Mouse (Mus musculus): ENCODE results near the gene Napepld. TPM values are rescaled to one million over a fixed set of nuclear protein-coding genes. Genes with fewer than 3 reads are reported as not detected.
A peak's percentile ranks its signal among the peaks of the same experiment; 100 is the strongest.

Gene Napepld
- polyA plus RNA-seq, 1 experiment from 2014 or later = 8.8 TPM

DNA sequence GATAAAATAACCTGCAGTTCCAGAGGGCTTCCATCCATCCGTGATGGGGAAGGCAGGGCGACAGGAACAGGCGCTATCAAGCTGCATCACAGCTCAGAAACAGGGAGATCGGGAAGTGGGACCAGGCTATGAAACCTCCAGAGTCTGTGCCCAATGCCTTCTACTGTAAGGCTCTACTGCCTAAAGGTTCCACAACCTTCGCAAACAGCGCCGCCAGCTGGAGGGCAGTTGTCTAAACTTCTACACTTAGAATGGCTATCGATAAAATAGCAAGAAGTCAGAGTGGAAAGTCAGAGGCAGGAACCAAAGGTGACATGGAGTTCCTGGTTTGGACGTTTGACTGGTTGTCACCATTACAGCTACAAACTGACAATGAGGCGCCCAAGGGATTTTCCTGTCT is 34.4 kb upstream of the Napepld start:
- H3K27me3 ChIP-seq (ENCODE audit: control insufficient read depth, insufficient read depth, low read length) = no peaks in the 10 kb centered on the region
- H3K27ac ChIP-seq (ENCODE audit: low read depth, low read length) = no peak overlapping the region
- ATAC-seq (ENCODE audit: insufficient read depth, low FRiP score, low TSS enrichment) = no peak
- no peak overlapping the region for H3K9ac ChIP-seq (ENCODE audit: low read length)
- H3K9me3 ChIP-seq (ENCODE audit: control insufficient read depth, low read length) = no peaks in the 10 kb centered on the region
- H3K36me3 ChIP-seq (ENCODE audit: control insufficient read depth, insufficient read depth, low read length) = no peaks in the 10 kb centered on the region
- peak; percentile 74 for DNase-seq (ENCODE audit: low spot score)
- H3K4me3 ChIP-seq (ENCODE audit: low read depth, low read length) = no peak overlapping the region
- 37% methylated on average over 10 of the region's 10 CpGs for WGBS
- H3K4me2 ChIP-seq (ENCODE audit: low read depth) = no peak overlapping the region
- H3K4me1 ChIP-seq (ENCODE audit: control insufficient read depth, insufficient read depth, low read length) = peaks cover 6% of the 10 kb centered on the region

DNA sequence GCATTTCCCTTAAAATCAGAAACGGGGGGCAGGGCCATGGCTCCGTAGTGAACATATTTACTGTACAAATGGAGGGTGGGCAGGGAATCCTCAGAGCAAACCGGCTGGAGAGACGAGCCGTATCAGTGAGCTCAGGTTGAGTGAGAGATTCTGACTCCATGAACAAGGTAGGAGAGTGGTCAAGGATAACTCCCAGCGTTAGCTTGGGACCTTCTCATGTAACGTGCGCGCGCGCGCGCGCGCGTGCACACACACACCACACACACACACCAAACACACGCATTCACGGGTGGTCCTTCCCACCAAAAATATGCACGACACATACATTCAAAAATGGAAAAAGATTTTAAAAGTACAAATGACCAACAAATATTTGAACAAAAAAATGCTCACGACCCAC is 33.9 kb upstream of the Napepld start:
- ATAC-seq (ENCODE audit: insufficient read depth, low FRiP score, low TSS enrichment) (no peak), DNase-seq (ENCODE audit: low spot score) (no peak)
- H3K36me3 ChIP-seq (ENCODE audit: control insufficient read depth, insufficient read depth, low read length) = no peaks in the 10 kb centered on the region
- 70% methylated on average over 20 of the region's 20 CpGs for WGBS
- no peak overlapping the region for H3K4me2 ChIP-seq (ENCODE audit: low read depth)
- no peaks in the 10 kb centered on the region for H3K27me3 ChIP-seq (ENCODE audit: control insufficient read depth, insufficient read depth, low read length)
- H3K9me3 ChIP-seq (ENCODE audit: control insufficient read depth, low read length) = no peaks in the 10 kb centered on the region
- peaks cover 6% of the 10 kb centered on the region for H3K4me1 ChIP-seq (ENCODE audit: control insufficient read depth, insufficient read depth, low read length)
- H3K27ac ChIP-seq (ENCODE audit: low read depth, low read length) = no peak overlapping the region
- H3K9ac ChIP-seq (ENCODE audit: low read length) = no peak overlapping the region
- H3K4me3 ChIP-seq (ENCODE audit: low read depth, low read length) = no peak overlapping the region

DNA sequence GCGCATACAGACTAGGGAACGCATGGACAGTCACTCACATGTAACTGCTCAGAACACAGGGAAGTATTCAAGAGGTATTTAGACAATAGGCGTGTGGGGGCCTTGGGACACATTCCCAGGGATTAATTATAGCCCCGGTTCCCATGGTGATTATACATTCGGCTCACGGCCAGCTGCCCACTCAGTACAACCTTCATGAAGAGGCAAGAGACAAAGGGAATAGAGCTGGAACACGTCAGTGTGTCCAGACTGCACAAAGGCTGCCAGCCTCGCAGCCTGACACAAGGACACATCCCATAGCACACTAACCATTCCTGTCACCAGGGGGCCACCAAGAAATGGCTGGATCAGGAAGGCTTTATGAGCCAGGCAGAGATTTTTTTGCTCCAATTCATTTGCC is 31.7 kb upstream of the Napepld start:
- Histone ChIP-seq H3K4me3 (ENCODE audit: low read depth, low read length) (no peak overlapping the region), H3K4me1 (ENCODE audit: control insufficient read depth, insufficient read depth, low read length) (peaks cover 4% of the 10 kb centered on the region), H3K4me2 (ENCODE audit: low read depth) (no peak overlapping the region), H3K27ac (ENCODE audit: low read depth, low read length) (peak overlapping the region; percentile 85), H3K9ac (ENCODE audit: low read length) (no peak overlapping the region), H3K36me3 (ENCODE audit: control insufficient read depth, insufficient read depth, low read length) (no peaks in the 10 kb centered on the region), H3K9me3 (ENCODE audit: control insufficient read depth, low read length) (no peaks in the 10 kb centered on the region), H3K27me3 (ENCODE audit: control insufficient read depth, insufficient read depth, low read length) (no peaks in the 10 kb centered on the region)
- ATAC-seq (ENCODE audit: insufficient read depth, low FRiP score, low TSS enrichment) (peak; percentile 94), DNase-seq (ENCODE audit: low spot score) (peak; percentile 85)
- 32% methylated on average over 8 of the region's 8 CpGs for WGBS

- Histone ChIP-seq H3K4me3 (ENCODE audit: low read depth, low read length) (no peak overlapping the region), H3K36me3 (ENCODE audit: control insufficient read depth, insufficient read depth, low read length) (no peaks in the 10 kb centered on the region), H3K9me3 (ENCODE audit: control insufficient read depth, low read length) (no peaks in the 10 kb centered on the region), H3K27ac (ENCODE audit: low read depth, low read length) (peak overlapping the region; percentile 85), H3K9ac (ENCODE audit: low read length) (no peak overlapping the region), H3K4me1 (ENCODE audit: control insufficient read depth, insufficient read depth, low read length) (no peaks in the 10 kb centered on the region; the same call in 1 of the 2 replicates), H3K27me3 (ENCODE audit: control insufficient read depth, insufficient read depth, low read length) (no peaks in the 10 kb centered on the region), H3K4me2 (ENCODE audit: low read depth) (no peak overlapping the region)
- 56% methylated on average over 3 of the region's 3 CpGs for WGBS
- DNase-seq (ENCODE audit: low spot score) = peak; percentile 42
- ATAC-seq (ENCODE audit: insufficient read depth, low FRiP score, low TSS enrichment) = peak; percentile 40
These were observed 31.1 kb upstream of the Napepld start for GRCm38 (mm10) chr5:21732177-21732911.

GRCm38 (mm10) chr5:21729107-21729506 is 27.9 kb upstream of the Napepld start:
- H3K9me3 ChIP-seq (ENCODE audit: control insufficient read depth, low read length) = no peaks in the 10 kb centered on the region
- 84% methylated on average over 5 of the region's 5 CpGs for WGBS
- H3K27ac ChIP-seq (ENCODE audit: low read depth, low read length) = no peak overlapping the region

GRCm38 (mm10) chr5:21724872-21725271 is 23.7 kb upstream of the Napepld start:
- H3K4me2 ChIP-seq (ENCODE audit: low read depth) = no peak overlapping the region

More at GRCm38 (mm10) chr5:21729107-21729506, 27.9 kb upstream of the Napepld start:
- Histone ChIP-seq H3K9ac (ENCODE audit: low read length) (no peak overlapping the region), H3K36me3 (ENCODE audit: control insufficient read depth, insufficient read depth, low read length) (no peaks in the 10 kb centered on the region), H3K4me2 (ENCODE audit: low read depth) (no peak overlapping the region), H3K27me3 (ENCODE audit: control insufficient read depth, insufficient read depth, low read length) (no peaks in the 10 kb centered on the region), H3K4me1 (ENCODE audit: control insufficient read depth, insufficient read depth, low read length) (no peaks in the 10 kb centered on the region; the same call in 1 of the 2 replicates), H3K4me3 (ENCODE audit: low read depth, low read length) (no peak overlapping the region)
- DNase-seq (ENCODE audit: low spot score) (no peak), ATAC-seq (ENCODE audit: insufficient read depth, low FRiP score, low TSS enrichment) (no peak)

DNA sequence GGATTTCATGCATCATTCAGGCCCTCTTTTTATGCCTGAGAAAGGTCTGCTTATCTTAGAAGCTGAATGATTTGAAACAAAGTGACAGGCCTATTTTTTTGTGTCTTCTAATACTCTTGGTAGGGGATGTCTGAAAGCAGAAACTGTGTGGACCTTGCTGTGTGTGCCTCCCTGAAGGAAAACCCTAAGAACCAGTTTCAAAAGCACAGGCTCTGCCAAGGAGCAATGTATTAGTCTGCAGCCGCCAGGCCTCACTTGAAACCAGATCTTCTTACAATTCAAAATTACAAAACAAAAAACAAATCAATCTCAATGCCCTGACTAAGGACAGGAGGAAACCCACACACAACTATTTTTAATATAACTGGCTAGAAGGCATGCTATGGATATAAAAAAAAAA is 23.2 kb upstream of the Napepld start:
- DNase-seq (ENCODE audit: low spot score) (no peak), ATAC-seq (ENCODE audit: insufficient read depth, low FRiP score, low TSS enrichment) (0 out of 2 replicates have a peak, but pooled peaks have one; percentile 9)
- Histone ChIP-seq H3K4me2 (ENCODE audit: low read depth) (no peak overlapping the region), H3K36me3 (ENCODE audit: control insufficient read depth, insufficient read depth, low read length) (no peaks in the 10 kb centered on the region), H3K27me3 (ENCODE audit: control insufficient read depth, insufficient read depth, low read length) (no peaks in the 10 kb centered on the region), H3K9ac (ENCODE audit: low read length) (no peak overlapping the region; the same call in 1 of the 2 replicates), H3K9me3 (ENCODE audit: control insufficient read depth, low read length) (no peaks in the 10 kb centered on the region), H3K27ac (ENCODE audit: low read depth, low read length) (peak overlapping the region; percentile 77), H3K4me1 (ENCODE audit: control insufficient read depth, insufficient read depth, low read length) (no peaks in the 10 kb centered on the region), H3K4me3 (ENCODE audit: low read depth, low read length) (no peak overlapping the region)
- 85% methylated on average over 1 of the region's 1 CpGs for WGBS

More at GRCm38 (mm10) chr5:21724872-21725271, 23.7 kb upstream of the Napepld start:
- no peaks in the 10 kb centered on the region for H3K9me3 ChIP-seq (ENCODE audit: control insufficient read depth, low read length)
- 61% methylated on average over 7 of the region's 7 CpGs for WGBS
- H3K4me3 ChIP-seq (ENCODE audit: low read depth, low read length) = no peak overlapping the region
- no peak for DNase-seq (ENCODE audit: low spot score)
- ATAC-seq (ENCODE audit: insufficient read depth, low FRiP score, low TSS enrichment) = peak; percentile 60; the same call in 1 of the 2 replicates
- peak overlapping the region; percentile 77 for H3K27ac ChIP-seq (ENCODE audit: low read depth, low read length)
- H3K4me1 ChIP-seq (ENCODE audit: control insufficient read depth, insufficient read depth, low read length) = no peaks in the 10 kb centered on the region
- no peak overlapping the region for H3K9ac ChIP-seq (ENCODE audit: low read length)
- H3K27me3 ChIP-seq (ENCODE audit: control insufficient read depth, insufficient read depth, low read length) = no peaks in the 10 kb centered on the region
- H3K36me3 ChIP-seq (ENCODE audit: control insufficient read depth, insufficient read depth, low read length) = no peaks in the 10 kb centered on the region

DNA sequence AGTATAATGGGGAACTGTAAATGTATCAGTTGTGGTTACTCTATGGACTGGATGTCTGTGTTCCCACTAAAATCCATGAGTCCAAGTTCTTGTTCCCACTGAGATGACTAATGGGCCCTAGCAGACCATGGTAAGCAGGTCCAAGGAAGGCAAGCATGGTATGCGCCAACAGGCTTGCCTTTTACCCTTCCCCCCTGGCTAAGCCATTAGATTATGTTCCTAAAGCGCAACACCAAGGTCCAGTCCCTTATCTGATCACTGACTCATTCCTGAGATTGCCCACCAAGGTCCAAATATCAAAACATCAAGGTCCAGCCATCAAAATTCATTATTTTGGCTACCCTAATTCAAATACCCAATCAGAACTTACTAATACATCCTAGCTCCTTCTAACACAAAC is 18.0 kb upstream of the Napepld start:
- H3K9ac ChIP-seq (ENCODE audit: low read length) = no peak overlapping the region
- H3K27me3 ChIP-seq (ENCODE audit: control insufficient read depth, insufficient read depth, low read length) = no peaks in the 10 kb centered on the region
- H3K4me1 ChIP-seq (ENCODE audit: control insufficient read depth, insufficient read depth, low read length) = no peaks in the 10 kb centered on the region
- no peak overlapping the region for H3K27ac ChIP-seq (ENCODE audit: low read depth, low read length)
- WGBS = 96% methylated on average over 2 of the region's 2 CpGs
- no peaks in the 10 kb centered on the region for H3K9me3 ChIP-seq (ENCODE audit: control insufficient read depth, low read length)
- no peak overlapping the region for H3K4me2 ChIP-seq (ENCODE audit: low read depth)
- ATAC-seq (ENCODE audit: insufficient read depth, low FRiP score, low TSS enrichment) (no peak), DNase-seq (ENCODE audit: low spot score) (no peak)
- no peaks in the 10 kb centered on the region for H3K36me3 ChIP-seq (ENCODE audit: control insufficient read depth, insufficient read depth, low read length)
- no peak overlapping the region for H3K4me3 ChIP-seq (ENCODE audit: low read depth, low read length)

DNA sequence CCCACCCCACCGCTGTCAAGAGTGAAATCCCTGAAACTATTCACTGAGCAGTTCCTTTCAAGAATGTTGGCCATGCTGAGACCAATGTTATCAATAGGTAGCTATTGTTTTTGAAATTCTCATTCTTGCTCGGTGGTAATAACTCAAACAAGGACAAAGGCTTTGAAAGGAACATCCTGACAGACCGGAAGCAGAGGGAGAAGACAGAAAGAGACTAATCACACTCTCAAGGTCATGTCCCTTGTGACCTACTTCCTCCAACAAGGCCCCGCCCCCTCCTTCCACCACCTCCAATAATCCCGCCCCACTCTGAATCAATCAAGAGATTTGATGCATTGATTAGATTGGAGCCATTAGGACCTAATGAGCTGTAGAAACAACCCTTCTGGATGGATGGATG is 17.4 kb upstream of the Napepld start:
- ATAC-seq (ENCODE audit: insufficient read depth, low FRiP score, low TSS enrichment) = no peak
- Histone ChIP-seq H3K4me1 (ENCODE audit: control insufficient read depth, insufficient read depth, low read length) (no peaks in the 10 kb centered on the region), H3K27ac (ENCODE audit: low read depth, low read length) (no peak overlapping the region), H3K27me3 (ENCODE audit: control insufficient read depth, insufficient read depth, low read length) (no peaks in the 10 kb centered on the region), H3K9ac (ENCODE audit: low read length) (no peak overlapping the region), H3K4me2 (ENCODE audit: low read depth) (no peak overlapping the region), H3K36me3 (ENCODE audit: control insufficient read depth, insufficient read depth, low read length) (no peaks in the 10 kb centered on the region), H3K9me3 (ENCODE audit: control insufficient read depth, low read length) (no peaks in the 10 kb centered on the region), H3K4me3 (ENCODE audit: low read depth, low read length) (no peak overlapping the region)
- DNase-seq (ENCODE audit: low spot score) = no peak
- 66% methylated on average over 5 of the region's 5 CpGs for WGBS
